Mouse (Mus musculus) megakaryocyte progenitor cell, adult 5-6 weeks (primary cell): ENCODE measurements around the gene Ergic3. TPM values are rescaled to one million over a fixed set of nuclear protein-coding genes. Genes with fewer than 3 reads are reported as not detected.

Source experiments
- ATAC-seq: replicated peaks from 2 replicates; pipeline ENCODE4 v1.8.0; 2016; ENCODE audit warnings: mild to moderate bottlenecking, moderate TSS enrichment, inconsistent platforms; ENCODE audit not compliant: poor library complexity
- total RNA-seq, 2 experiments: library from RNA; stranded (forward) in 1 of 2; stranded (reverse) in 1 of 2; fragments of 157-497, 149-512 nt in 1 of 2; fragments of 200-1000 nt in 1 of 2; gene quantifications; 2 replicates each; pipeline versions ENCODE4 v1.2.3 to v1.2.4; 2015 to 2017

The Ergic3 gene
- total RNA-seq (2015) (206 and 246 TPM in 2 replicates), total RNA-seq (2017) (65.3 and 76.8 TPM in 2 replicates)

DNA sequence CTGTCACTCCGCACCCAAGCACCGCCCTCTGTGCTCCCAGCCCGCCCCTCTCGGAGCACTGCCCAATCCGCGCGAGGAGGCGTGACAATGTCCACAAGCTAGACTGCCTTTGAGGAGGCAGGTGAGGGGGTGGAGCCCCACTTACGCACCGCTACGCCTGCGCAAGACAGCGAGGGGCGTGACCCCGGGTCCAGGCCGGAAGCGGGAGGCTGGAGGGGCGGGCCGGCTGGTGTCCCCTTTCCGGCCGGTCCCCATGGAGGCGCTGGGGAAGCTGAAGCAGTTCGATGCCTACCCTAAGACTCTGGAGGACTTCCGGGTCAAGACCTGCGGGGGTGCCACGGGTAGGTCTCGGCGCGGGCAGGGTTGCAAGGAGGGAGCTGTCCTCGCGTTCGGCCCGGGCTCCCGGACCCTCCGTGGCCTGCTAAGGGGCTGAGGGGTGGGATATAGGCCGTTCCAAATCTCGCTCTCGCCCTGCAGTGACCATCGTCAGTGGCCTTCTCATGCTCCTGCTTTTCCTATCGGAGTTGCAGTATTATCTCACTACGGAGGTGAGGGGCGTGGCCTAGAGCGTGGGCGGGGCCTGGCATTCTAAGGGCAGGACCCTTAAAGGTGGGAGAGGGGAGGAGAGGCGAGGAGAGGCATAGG, at the start of gene Ergic3, which contains the start of gene 6430550D23Rik:
Gene Ergic3, plus strand, starts transcription at position 158 of the 645 bp plus-strand sequence.
Gene 6430550D23Rik, minus strand, starts transcription at position 90 of the 645 bp plus-strand sequence.
- ATAC-seq = peak; percentile 99

DNA sequence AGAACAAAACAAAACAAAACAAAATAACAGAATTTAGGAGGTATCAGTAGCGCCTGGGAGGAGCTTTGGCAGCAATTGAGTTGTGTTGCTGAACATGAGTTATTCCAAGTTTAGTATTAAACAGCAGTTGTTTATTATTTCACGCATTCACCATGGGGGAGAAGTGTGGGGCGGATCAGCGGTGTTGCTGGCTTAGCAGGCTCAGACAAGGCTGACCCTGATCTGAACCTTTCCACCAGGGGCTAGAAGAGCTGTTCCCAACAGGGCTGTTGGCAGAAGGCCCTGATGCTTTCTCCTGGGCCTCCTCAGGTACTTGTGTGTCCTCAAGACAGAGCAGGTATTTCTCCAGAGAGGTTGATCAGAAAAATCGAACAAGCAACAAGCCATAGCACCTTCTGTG, 47.9 kb upstream of the Ergic3 start:
- no peak for ATAC-seq

DNA sequence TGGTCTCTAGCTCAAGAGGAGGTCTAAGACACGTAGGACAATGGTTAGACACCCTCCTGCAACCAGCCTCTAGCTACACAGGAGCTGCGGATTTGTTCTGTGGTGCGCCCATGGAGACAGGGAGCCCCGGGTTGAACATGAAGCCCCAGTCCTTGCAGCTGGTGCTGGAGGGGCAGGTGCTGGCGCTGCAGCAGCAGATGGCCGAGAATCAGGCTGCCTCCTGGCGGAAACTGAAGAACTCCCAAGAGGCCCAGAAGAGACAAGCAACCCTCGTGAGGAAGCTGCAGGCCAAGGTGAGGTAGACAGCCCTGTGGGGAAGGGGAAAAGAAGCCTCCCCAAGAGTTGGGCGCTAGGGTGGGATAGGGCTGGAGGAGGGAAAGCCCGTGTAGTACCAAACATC, 46.0 kb upstream of the Ergic3 start:
- ATAC-seq = no peak

DNA sequence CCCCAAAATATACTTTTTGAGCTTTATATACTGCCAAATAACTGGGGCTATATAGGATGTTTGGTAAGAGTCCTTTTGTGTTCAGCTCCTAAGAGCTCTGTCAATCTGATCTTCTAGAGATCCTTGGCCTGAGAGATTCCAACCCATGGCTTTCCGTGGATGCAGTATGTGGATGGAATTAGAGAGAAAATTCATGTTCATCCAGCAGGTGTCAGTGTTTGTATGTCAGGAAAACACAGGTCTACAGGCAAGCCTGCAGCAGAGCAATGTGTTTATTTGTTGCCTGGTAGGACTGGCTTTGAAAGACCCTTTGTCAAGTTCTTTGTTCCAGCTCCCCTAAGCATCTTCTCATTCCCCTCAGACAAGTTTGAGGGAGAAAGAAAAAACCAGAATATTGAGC, 44.9 kb upstream of the Ergic3 start:
- ATAC-seq = peak; percentile 66

GRCm38 (mm10) chr2:155973348-155973747, 34.5 kb upstream of the Ergic3 start:
- no peak for ATAC-seq

DNA sequence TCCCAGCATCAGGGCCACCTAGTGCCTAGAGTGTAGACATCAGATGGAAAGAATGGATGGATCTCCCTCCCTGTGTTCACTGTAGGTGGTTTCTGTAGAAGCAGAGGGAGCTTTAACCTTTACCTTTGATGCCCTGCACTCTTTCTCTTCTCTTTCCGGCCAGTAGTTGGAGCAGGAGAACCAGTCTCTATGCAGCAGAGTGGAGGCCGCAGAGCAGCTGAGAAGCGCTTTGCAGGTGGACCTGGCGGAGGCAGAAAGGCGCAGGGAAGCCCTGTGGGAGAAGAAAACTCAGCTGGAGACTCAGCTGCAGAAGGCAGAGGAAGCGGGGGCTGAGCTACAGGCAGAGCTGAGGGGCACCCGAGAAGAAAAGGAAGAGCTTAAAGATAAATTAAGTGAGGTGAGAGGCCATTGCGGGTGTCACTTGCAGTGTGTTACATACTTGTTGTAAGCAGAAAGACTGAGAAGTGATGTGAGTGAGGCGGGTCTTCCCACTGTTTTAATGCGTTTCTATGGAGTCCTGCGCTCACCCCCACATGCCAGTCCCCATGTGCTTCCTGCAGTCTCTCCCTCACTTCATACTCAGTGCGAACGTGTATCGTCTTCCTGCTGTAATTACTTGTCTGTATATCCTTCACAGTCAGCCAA, 33.6 kb upstream of the Ergic3 start:
- ATAC-seq = no peak

DNA sequence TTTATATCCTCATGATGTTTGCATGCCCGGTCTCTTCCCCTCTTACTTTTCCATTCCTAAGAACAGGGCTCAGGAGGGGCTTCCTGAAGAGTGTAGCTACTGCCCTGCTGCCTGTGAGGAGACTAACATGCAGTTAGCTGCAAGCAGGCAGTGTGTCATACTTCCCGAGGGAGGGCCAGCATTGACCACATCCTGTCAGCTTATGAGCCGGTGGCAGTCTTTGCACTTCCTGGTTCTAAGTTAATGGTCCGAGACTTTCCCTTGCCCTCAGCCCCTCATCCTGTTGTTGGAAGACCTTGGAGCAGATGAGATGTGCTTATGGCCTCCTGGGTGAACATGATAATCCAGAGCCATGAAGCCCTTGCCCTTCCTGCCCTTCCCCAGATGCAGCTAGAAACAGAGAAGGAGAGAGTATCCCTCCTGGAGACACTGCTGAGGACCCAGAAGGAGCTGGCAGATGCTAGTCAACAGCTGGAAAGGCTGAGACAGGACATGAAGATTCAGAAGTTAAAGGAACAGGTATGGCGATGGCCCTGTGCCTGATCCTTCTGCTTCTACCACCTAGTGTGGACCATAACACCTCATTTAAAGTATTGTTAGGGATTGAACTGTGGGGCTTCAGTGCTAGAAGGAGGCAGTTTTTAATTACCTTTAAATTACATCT, 28.4 kb upstream of the Ergic3 start:
- peak; percentile 99 for ATAC-seq

DNA sequence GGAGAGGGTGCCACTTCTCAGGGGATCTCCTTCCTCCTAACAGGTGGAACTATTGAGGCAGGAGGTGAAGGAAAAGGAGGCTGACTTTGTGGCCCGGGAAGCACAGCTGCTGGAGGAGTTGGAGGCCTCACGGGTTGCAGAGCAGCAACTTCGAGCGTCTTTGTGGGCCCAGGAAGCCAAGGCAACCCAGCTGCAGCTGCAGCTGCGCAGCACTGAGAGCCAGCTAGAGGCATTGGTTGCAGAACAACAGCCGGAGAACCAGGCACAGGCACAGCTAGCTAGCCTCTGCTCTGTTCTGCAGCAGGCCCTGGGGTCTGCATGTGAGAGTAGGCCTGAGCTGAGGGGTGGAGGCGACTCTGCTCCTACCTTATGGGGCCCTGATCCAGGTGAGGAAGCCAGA, 22.1 kb upstream of the Ergic3 start:
- no peak for ATAC-seq

DNA sequence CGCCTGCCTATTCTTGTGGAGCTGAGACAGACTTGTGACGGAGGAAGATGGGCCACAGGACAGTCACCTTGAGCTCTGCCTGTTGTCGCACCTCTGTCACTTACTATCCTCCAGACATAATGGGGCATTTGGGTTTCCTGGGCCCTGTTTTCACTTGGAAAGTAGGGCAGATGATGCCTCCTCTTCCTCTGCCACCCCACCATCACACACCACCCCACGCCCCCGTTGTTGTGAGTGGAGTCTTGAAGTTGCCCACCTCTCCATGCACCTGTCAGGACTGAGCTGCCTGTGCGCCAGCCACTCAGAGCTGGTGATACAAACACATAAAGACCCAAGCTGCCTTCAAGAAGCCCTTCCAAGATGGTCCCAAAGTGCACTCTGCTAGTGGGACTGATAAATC, 20.7 kb upstream of the Ergic3 start:
- no peak for ATAC-seq

DNA sequence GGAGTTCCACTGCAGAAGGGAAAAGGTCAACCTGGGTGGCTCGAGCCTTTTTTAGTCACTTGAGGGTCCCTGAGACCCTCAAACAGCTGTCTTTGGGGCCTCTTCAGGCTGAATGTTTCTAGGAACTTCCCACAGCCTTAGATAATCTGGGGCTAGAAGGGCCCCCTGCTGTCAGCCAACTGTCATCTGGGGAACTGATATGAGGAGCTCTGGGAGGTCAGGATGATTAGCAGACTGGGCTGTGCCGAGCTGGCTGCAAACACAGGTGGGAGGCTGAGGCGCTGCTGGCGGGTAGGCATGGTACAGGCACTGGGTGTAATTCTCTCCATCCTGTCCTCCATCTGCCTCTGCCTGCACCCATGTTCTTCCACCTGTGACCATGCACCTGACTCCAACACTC, 18.8 kb upstream of the Ergic3 start:
- ATAC-seq = peak; percentile 97

GRCm38 (mm10) chr2:155991151-155991550, 16.7 kb upstream of the Ergic3 start:
- ATAC-seq = no peak

GRCm38 (mm10) chr2:155991863-155992321, 16.0 kb upstream of the Ergic3 start:
- ATAC-seq = peak; percentile 36

GRCm38 (mm10) chr2:156005393-156005792, 2.5 kb upstream of the Ergic3 start:
- no peak for ATAC-seq

DNA sequence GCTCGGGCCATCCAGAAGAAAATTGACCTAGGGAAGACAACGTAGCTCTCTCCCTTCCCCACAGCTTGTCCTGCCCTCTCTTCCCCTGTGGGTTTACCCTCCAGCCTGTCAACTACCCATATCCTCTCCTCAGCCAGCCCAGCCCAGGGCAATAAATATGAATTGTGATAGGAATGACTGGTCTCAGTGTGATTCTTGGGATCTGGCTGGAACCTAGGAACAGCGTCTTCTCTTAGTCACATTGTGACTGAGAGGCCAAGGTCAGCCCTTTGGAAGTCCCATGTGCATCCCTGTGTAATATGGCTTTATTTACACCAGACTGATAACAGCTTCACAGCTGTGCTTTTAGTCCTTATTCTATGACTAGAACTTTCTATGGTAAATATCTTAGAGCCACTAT, 10.3 kb downstream of the Ergic3 start:
- ATAC-seq = no peak

- ATAC-seq = peak; percentile 83
Observed at GRCm38 (mm10) chr2:156021219-156021618, 13.4 kb downstream of the Ergic3 start.

GRCm38 (mm10) chr2:156021765-156022164, 13.9 kb downstream of the Ergic3 start:
- ATAC-seq = peak; percentile 43

GRCm38 (mm10) chr2:156025482-156025881, 17.6 kb downstream of the Ergic3 start:
- no peak for ATAC-seq

GRCm38 (mm10) chr2:156039390-156039789, 31.5 kb downstream of the Ergic3 start:
- no peak for ATAC-seq

GRCm38 (mm10) chr2:156042903-156043302, 35.1 kb downstream of the Ergic3 start:
- ATAC-seq = no peak

DNA sequence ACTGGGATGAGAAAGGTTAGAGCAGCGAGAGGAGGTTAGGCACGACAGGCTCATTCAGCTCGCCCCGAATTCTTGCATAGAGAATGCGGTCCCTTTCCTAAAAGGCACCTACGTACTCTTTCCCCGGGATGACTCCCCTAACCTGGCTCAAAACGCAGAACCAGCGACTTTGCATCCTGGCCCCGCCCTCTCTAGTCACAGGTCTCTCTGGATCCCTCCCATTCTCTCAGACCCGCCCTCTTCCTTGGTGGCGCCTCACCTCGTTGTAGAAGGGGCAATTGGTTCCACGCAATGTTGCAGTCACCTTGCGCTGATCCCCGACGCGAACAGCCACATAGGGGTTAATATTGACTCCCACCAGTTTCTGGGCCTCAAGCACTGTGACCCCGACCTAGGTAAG, 40.1 kb downstream of the Ergic3 start:
- peak; percentile 64; the same call in 1 of the 2 replicates for ATAC-seq

DNA sequence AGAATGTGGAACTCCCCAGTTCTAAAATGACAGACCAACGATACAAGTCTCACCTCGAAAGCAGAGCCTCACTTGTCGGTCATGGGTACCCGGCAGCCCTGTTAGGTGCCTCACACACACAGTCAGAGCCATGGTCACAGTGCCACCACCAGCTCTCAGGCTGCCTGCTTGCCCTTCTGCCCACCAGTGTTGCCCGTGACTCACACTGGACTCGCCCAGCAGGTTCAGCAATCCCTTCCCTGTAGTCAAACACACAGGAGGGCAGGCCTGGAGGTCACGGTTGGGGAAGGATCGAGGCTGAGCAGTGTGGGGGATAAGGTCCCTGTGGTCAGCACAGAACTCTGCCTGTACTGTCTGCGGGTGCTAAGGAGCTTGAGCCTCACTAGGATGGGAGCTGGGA, 45.0 kb downstream of the Ergic3 start, which contains the start of gene Fer1l4:
Gene Fer1l4, minus strand, starts transcription at position 132 of the 400 bp plus-strand sequence.
- no peak for ATAC-seq
